Mouse (Mus musculus): Measurements from ENCODE around the gene Nuf2.

DNA sequence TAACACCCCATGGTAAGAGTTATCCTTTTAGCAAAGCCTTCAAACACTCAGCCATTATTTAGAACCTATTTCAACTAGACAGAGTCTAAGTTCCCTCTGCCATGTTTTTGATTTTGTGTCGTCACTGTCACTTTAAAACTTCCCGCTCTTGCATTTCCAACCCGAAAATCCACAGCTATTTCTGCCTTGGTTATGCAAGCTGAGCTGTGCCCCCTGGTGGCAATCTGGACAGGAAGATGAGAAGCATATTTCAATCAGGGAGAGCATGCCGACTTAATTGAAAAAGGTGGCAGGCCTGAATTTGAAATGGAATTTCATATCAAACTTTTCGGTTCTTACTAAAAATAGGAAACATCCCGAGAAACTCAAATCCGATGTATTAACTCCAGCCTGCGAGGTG is 35.6 kb downstream of the Nuf2 start:
- TF ChIP-seq MAX (IDR thresholded peaks at IDR 0.05) (no peak), MYOD1 (IDR thresholded peaks at IDR 0.05; ENCODE audit: control insufficient read depth, insufficient read length, low read depth) (no peak), CTCF (IDR thresholded peaks at IDR 0.05; ENCODE audit: control insufficient read depth, insufficient read depth, insufficient read length) (no peak), FOSL1 (IDR thresholded peaks at IDR 0.05; ENCODE audit: insufficient read depth, low read length, poor library complexity, severe bottlenecking) (no peak), USF1 (IDR thresholded peaks at IDR 0.05; ENCODE audit: low read depth) (no peak)

Data from C2C12 (cell line).